Mouse (Mus musculus) midbrain, embryonic 15.5 days (tissue): ENCODE measurements at regions not wholly inside any gene's neighbourhood (a gene's known extent, or its start where the extent isn't known, plus 50 kb on each side); places are given as distances from the start of the nearest gene placed in this dataset.
"Not testable (repeated sequence)": the region's sequence is repeated elsewhere in the genome, so short reads cannot be mapped to it uniquely, and the experiment has no call there.

ENCODE experiments used
- ATAC-seq: fragments of 200-750 bp; cut with Nextera tagmentation; replicated peaks from 2 replicates; pipeline ENCODE4 v1.8.0; 2017; ENCODE audit warnings: moderate TSS enrichment
- H3K27ac ChIP-seq: fragments of 300-500 bp; sonication (generic); 2 replicates; pipeline ENCODE4 v1.5.1; 2015; ENCODE audit warnings: mild to moderate bottlenecking, inconsistent platforms
- H3K27me3 ChIP-seq: fragments of 300-500 bp; sonication (generic); replicated peaks from 2 replicates; pipeline ENCODE4 v1.6.1; 2015; ENCODE audit warnings: inconsistent platforms
- H3K36me3 ChIP-seq: fragments of 300-500 bp; sonication (generic); replicated peaks from 2 replicates; pipeline ENCODE4 v1.6.1; 2015; ENCODE audit warnings: inconsistent platforms
- H3K4me1 ChIP-seq: fragments of 300-500 bp; sonication (generic); 2 replicates; pipeline ENCODE4 v1.6.1; 2015; ENCODE audit warnings: inconsistent platforms
- H3K4me2 ChIP-seq: fragments of 300-500 bp; sonication (generic); 2 replicates; pipeline ENCODE4 v1.6.1; 2015; ENCODE audit warnings: inconsistent platforms, mild to moderate bottlenecking, moderate library complexity
- H3K4me3 ChIP-seq: fragments of 300-500 bp; sonication (generic); 2 replicates; pipeline ENCODE4 v1.5.1; 2015; ENCODE audit warnings: mild to moderate bottlenecking, inconsistent platforms
- H3K9ac ChIP-seq: fragments of 300-500 bp; sonication (generic); 2 replicates; pipeline ENCODE4 v1.6.1; 2015; ENCODE audit warnings: mild to moderate bottlenecking, inconsistent platforms
- H3K9me3 ChIP-seq: fragments of 300-500 bp; sonication (generic); 2 replicates; pipeline ENCODE4 v1.6.1; 2016; ENCODE audit warnings: inconsistent platforms
- WGBS: fragments of 180-500 bp; shearing (Covaris S2); methylation state at CpG from one replicate; pipeline ENCODE4 v1.1.7; 2015; ENCODE audit warnings: mixed read lengths; 5-methylcytosine and 5-hydroxymethylcytosine counted together

DNA sequence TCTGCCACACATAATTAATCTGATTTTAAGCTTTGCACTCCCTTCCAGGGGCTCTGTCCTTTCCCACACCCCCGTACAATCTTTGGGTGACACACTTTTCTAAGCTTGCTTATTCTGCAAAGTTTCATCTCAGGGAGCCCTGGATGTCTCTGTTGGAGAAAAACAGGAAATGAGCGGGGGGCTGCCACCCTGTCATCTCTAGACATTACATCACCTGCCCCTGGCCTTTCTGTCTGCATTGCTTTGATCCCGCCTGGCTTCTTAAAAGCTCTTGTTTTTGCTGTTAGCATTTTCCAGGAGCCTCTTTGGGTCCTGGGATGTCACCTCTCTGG lies 180.2 kb upstream of the Map1b start:
- H3K36me3 ChIP-seq: no peaks in the 10 kb centered on the region
- no peak overlapping the region for H3K9ac ChIP-seq
- no peak overlapping the region for H3K27ac ChIP-seq
- H3K27me3 ChIP-seq: no peaks in the 10 kb centered on the region
- WGBS: 42% methylated on average over 3 of the region's 3 CpGs
- H3K4me1 ChIP-seq: peaks cover 12% of the 10 kb centered on the region
- peak; percentile 45 for ATAC-seq
- H3K9me3 ChIP-seq: no peaks in the 10 kb centered on the region
- no peak overlapping the region for H3K4me3 ChIP-seq
- no peak overlapping the region for H3K4me2 ChIP-seq

DNA sequence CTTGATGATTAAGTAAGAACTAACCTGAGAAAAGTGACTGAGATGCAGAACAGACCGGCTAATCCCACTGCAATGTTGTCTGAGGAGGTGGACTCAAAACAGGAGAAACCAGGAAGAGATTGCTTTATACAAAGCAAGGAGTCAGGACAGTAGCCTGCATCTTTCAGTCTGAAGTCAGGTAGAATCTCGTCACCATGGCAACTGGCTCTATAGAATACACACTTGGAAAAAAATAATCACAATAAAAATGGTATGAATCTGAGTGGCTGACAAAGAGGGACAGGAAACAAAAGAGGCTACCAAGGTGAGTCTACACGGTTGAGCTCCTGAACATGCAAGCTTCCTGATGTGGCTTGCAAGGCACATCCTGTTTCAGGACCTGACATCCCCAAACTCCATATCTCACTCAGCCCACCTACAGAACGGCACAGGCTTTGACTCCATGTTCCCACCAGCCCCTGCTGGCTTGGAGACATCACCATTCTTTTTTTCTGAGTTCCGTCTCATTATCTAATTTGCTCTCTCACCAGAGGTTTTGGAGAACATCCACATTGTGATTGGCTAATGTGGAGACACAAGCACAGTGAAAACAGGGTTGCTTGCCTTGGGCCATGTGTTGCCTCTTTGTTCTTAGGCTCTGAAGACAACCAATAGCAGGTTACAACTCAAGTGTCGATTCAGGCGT lies 179.7 kb upstream of the Map1b start:
- Histone ChIP-seq H3K4me2 (no peak overlapping the region), H3K9ac (no peak overlapping the region), H3K9me3 (no peaks in the 10 kb centered on the region), H3K4me3 (no peak overlapping the region), H3K36me3 (no peaks in the 10 kb centered on the region), H3K27ac (peak overlapping the region; percentile 63), H3K4me1 (peaks cover 12% of the 10 kb centered on the region), H3K27me3 (no peaks in the 10 kb centered on the region)
- ATAC-seq: peak; percentile 77
- WGBS: 46% methylated on average over 7 of the region's 7 CpGs

DNA sequence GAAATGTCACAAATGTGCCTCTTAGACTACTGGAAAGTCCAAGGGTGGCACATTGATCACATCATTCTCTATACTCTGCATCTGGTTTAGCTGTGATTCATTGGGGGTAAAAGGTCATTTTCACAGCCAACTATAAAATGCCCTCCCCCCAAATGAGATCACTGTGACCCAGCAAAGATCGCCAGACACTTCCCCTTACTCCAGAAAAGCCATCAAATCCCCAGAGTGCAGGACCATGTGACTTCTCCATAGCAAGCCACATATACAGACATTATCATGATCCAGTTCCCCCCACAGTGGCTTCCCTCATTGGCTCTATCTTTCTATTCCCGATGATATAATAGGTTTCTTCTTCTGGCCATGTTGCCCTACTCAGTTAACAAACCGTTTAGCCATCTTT lies 163.6 kb upstream of the Map1b start:
- H3K27me3 ChIP-seq: no peaks in the 10 kb centered on the region
- H3K4me2 ChIP-seq: no peak overlapping the region
- 86% methylated on average over 3 of the region's 3 CpGs for WGBS
- H3K9ac ChIP-seq: no peak overlapping the region
- 0 out of 2 replicates have a peak, but pooled peaks cover 5% of the 10 kb centered on the region for H3K4me1 ChIP-seq
- H3K9me3 ChIP-seq: no peaks in the 10 kb centered on the region
- no peak overlapping the region for H3K4me3 ChIP-seq
- no peaks in the 10 kb centered on the region for H3K36me3 ChIP-seq
- ATAC-seq: no peak
- H3K27ac ChIP-seq: no peak overlapping the region

DNA sequence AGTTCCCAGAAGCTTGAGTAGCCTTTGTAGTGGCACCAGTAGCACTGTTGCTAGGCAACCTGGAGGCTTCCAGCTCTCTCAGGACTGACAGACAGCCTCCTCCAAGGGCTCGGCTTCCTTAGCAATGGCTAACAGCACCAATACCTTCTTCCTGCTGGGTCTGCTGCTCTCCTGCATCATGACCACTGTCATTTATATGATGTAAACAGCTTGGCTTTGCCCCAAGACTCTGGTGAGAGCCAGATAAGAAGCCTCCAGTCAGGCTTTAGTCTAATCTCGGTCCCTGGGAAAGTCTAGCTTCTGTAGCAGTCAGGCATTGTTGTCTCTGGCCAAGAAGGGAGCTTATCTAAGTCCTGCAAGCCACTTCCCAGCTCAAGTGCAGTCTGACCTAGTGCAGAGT lies 163.1 kb upstream of the Map1b start:
- Histone ChIP-seq H3K36me3 (no peaks in the 10 kb centered on the region), H3K4me1 (0 out of 2 replicates have a peak, but pooled peaks cover 5% of the 10 kb centered on the region), H3K4me2 (no peak overlapping the region), H3K9me3 (no peaks in the 10 kb centered on the region), H3K9ac (no peak overlapping the region), H3K27me3 (no peaks in the 10 kb centered on the region), H3K4me3 (no peak overlapping the region), H3K27ac (no peak overlapping the region)
- ATAC-seq: peak; percentile 63; the same call in 1 of the 2 replicates
- WGBS: 22% methylated on average over 2 of the region's 2 CpGs

DNA sequence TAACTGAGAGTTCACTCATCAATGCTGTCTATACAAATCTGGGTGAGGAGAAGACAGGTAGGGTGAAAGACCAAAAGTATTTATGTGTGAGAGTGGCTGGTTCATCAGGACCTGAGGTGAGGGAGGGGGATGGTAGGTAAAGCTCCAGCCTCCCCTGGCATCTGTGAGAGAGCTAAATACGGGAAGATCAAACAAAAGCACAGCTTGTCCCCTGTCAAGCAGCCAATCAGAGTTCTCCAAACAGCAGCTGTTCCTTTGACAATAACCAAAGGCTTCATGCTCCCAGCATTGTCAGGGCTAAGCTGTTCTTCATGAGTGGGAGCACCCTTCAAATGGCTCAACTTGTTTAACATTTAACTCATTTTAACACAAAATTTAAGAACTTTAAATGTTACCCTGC lies 160.1 kb upstream of the Map1b start:
- no peak overlapping the region for H3K9ac ChIP-seq
- no peak overlapping the region for H3K4me3 ChIP-seq
- peaks cover 10% of the 10 kb centered on the region for H3K4me1 ChIP-seq
- no peak overlapping the region for H3K27ac ChIP-seq
- no peak overlapping the region for H3K4me2 ChIP-seq
- ATAC-seq: peak; percentile 52; the same call in 1 of the 2 replicates
- WGBS: 0% methylated on average over 1 of the region's 1 CpGs
- H3K27me3 ChIP-seq: no peaks in the 10 kb centered on the region
- H3K9me3 ChIP-seq: no peaks in the 10 kb centered on the region
- H3K36me3 ChIP-seq: no peaks in the 10 kb centered on the region

DNA sequence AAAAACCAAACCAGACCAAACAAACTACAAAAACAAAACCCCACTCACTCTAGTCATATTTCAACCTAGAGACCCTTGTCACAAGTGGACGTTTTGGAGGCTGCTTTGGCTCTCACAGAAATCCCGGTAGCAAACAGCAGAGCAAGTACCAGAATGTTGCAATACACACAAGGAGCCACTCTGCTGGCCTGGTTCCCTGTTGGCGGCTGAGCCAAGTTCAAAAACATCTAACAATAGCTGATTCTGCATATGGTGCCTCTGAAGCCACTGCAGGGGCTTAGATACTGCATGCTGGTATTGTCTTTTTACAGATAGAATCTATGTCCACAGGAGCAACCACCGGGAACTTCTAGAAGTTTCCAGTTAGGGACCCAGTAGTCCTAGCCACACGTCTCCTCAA lies 159.6 kb upstream of the Map1b start:
- Histone ChIP-seq H3K27ac (no peak overlapping the region), H3K4me2 (no peak overlapping the region), H3K4me3 (no peak overlapping the region), H3K4me1 (peaks cover 10% of the 10 kb centered on the region), H3K27me3 (no peaks in the 10 kb centered on the region), H3K36me3 (no peaks in the 10 kb centered on the region), H3K9ac (no peak overlapping the region), H3K9me3 (no peaks in the 10 kb centered on the region)
- 56% methylated on average over 5 of the region's 5 CpGs for WGBS
- no peak for ATAC-seq

DNA sequence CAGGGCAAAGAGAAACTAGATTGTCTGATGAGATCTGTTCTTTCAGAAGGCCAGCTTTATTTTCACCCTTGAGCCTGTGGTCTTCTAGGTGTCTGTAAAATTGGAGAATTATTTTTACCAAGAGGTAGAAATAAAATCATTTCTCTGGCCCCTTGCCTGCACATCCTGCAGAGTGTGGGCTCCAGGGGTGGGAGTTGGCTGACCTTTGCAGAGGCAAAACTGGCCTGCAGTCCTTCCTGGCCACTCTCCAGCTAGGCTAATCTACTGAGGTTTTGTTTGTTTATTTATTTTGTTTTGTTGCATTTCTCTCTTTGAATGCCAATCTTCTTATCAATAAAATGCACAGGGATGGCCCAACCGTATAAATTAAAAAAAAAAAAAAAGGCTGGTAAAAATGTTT lies 156.4 kb upstream of the Map1b start:
- WGBS: 70% methylated on average over 1 of the region's 1 CpGs
- no peak for ATAC-seq

DNA sequence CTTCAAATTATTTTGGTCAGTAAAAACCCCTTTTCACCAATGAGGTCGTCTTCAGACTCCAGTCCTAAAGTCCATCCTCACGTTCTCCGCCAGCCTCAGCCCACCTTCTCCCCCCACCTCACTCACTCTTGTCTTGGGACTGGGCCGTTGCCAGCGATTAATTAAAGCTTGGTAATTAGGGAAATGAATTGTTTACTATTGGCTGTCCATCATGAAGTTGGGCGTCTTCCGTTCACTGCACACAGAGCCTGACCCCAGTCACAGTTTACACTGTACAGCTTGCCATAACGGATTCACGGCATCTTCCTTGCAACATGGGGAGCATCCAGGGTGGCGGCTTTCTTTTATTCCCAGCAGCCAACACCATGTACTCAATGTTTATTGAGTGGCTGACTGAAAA lies 155.4 kb upstream of the Map1b start:
- ATAC-seq: no peak
- H3K4me3 ChIP-seq: no peak overlapping the region
- no peak overlapping the region for H3K4me2 ChIP-seq
- no peaks in the 10 kb centered on the region for H3K27me3 ChIP-seq
- H3K9me3 ChIP-seq: no peaks in the 10 kb centered on the region
- WGBS: 62% methylated on average over 10 of the region's 10 CpGs
- no peaks in the 10 kb centered on the region for H3K36me3 ChIP-seq
- no peak overlapping the region for H3K9ac ChIP-seq
- H3K27ac ChIP-seq: no peak overlapping the region
- H3K4me1 ChIP-seq: peaks cover 15% of the 10 kb centered on the region

More for the DNA sequence above, 156.4 kb upstream of the Map1b start:
- Histone ChIP-seq H3K9me3 (no peaks in the 10 kb centered on the region), H3K9ac (no peak overlapping the region), H3K36me3 (no peaks in the 10 kb centered on the region), H3K27ac (no peak overlapping the region), H3K27me3 (no peaks in the 10 kb centered on the region), H3K4me2 (no peak overlapping the region), H3K4me1 (peaks cover 15% of the 10 kb centered on the region), H3K4me3 (no peak overlapping the region)

DNA sequence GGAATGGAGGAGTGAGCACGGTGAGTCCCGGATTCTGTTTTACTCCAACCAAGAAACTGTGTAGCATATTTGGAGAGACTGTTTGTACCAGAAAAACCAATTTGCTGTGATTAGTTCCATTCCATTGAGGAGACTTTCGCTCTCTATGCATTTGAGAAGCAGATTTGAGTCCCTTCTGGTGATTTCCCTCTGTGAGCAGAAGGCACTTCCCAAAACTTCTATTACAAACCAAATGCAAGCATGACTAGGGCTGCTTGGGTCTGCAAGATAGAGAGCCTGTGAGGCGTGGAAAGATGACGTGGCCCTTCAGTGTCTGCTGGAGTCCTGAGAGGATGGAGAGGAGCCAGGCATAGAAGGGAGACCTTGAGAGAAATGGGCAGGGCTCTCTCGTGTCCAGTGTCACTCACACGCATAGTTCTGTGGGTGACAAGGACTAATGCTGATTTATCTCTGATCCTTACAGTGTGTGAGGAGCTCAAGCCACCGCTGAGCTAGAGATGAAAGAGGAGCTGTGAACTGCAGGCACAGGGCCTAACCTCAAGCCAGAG lies 153.7 kb upstream of the Map1b start:
- Histone ChIP-seq H3K4me2 (no peak overlapping the region), H3K27me3 (no peaks in the 10 kb centered on the region), H3K9ac (no peak overlapping the region), H3K4me3 (no peak overlapping the region), H3K36me3 (no peaks in the 10 kb centered on the region), H3K4me1 (peaks cover 9% of the 10 kb centered on the region), H3K27ac (no peak overlapping the region), H3K9me3 (no peaks in the 10 kb centered on the region)
- no peak for ATAC-seq
- whole genome bisulfite sequencing: 86% methylated on average over 8 of the region's 8 CpGs

DNA sequence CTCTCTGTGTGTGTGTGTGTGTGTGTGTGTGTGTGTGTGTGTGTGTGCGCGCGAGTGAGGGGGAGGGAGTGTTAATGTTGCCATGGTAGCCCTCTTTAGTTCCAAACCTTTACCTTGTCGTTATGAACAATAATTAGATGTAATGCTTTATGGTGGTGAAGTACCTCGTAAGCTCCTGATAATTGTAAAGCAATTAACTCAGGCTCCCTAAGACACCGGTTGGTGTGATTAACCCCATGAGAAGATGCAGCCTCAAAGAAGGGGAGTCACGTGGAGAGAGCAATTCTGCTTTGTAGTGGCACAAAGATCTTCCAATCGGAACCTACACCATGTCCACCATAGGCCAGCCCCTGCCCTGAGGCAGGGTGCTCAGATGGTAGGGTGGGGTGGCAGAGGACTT lies 152.3 kb upstream of the Map1b start:
- ATAC-seq: 0 out of 2 replicates have a peak, but pooled peaks have one; percentile 31
- no peaks in the 10 kb centered on the region for H3K36me3 ChIP-seq
- H3K4me3 ChIP-seq: no peak overlapping the region
- H3K4me2 ChIP-seq: no peak overlapping the region
- 54% methylated on average over 8 of the region's 8 CpGs for WGBS
- peaks cover 9% of the 10 kb centered on the region for H3K4me1 ChIP-seq
- H3K9me3 ChIP-seq: no peaks in the 10 kb centered on the region
- H3K27me3 ChIP-seq: no peaks in the 10 kb centered on the region
- H3K27ac ChIP-seq: no peak overlapping the region
- H3K9ac ChIP-seq: no peak overlapping the region

DNA sequence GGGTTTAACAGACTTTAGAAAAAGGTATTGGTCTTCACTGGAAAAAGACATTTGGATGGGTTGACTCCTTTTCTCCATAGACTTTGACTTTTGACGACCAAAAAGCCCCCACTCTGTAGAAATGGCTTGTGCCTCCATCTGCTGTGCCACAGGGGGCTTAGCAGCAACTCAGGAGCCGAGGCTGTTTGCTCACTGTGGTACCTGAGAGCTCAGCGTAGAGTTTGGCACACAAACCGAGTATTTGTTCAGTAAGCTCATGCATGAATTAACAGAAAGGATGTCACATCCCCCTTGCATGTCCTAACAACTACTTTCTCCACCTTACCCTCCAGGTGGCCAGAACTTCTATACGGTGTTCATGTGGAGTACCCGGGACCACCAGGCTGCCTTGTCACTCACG lies 149.7 kb upstream of the Map1b start:
- WGBS: 75% methylated on average over 7 of the region's 7 CpGs
- H3K27me3 ChIP-seq: no peaks in the 10 kb centered on the region
- H3K27ac ChIP-seq: no peak overlapping the region
- H3K9ac ChIP-seq: no peak overlapping the region
- H3K9me3 ChIP-seq: no peaks in the 10 kb centered on the region
- ATAC-seq: no peak
- peaks cover 5% of the 10 kb centered on the region; the same call in 1 of the 2 replicates for H3K4me1 ChIP-seq
- no peak overlapping the region for H3K4me2 ChIP-seq
- H3K36me3 ChIP-seq: no peaks in the 10 kb centered on the region
- no peak overlapping the region for H3K4me3 ChIP-seq

DNA sequence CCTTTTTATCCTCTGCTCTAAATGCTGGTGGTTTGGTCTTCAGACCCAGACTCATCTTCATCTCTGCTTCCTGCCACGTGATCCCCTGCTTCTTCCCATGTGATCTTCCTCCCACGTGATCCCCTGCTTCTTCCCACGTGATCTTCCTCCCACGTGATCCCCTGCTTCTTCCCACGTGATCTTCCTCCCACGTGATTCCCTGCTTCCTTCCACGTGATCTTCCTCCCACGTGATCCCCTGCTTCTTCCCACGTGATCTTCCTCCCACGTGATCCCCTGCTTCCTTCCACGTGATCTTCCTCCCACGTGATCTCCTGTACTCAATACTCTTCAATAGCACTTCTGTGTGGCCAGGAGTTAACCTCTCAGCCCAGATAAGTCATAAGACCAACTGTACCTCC lies 147.1 kb upstream of the Map1b start:
- not testable (repeated sequence) for H3K27me3 ChIP-seq, ATAC-seq, H3K4me3 ChIP-seq, H3K9me3 ChIP-seq, H3K9ac ChIP-seq, H3K36me3 ChIP-seq, H3K4me2 ChIP-seq, H3K27ac ChIP-seq, H3K4me1 ChIP-seq
- WGBS: 95% methylated on average over 12 of the region's 12 CpGs

DNA sequence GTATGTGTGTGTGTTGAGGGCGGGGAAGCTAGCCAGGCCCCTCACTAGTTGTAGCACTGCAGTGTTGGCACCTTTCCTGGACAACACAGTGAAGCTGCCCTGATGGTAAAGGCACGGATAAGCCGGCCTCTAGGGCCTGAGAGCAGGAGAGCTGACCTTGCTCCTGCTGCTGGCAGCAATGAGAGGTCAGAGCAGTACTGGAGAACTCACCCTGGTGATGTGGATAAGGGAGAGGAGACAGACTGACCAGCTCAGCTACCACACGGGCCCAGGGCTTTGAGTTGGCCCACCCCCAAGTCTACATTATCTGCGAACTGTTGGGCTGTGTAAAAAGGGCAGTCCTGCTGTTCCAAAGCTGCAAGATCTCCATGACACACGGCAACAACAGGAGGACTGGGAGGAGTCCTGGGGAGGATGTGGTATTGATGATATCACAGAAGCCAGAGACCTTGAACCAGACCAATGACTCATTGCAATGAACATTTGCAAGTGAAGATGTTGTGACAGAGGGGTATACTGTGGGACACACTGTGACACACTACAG lies 131.4 kb upstream of the Map1b start:
- H3K36me3 ChIP-seq: no peaks in the 10 kb centered on the region
- no peak overlapping the region for H3K4me2 ChIP-seq
- H3K4me1 ChIP-seq: peaks cover 14% of the 10 kb centered on the region
- ATAC-seq: no peak
- no peak overlapping the region for H3K27ac ChIP-seq
- H3K9ac ChIP-seq: no peak overlapping the region
- H3K27me3 ChIP-seq: no peaks in the 10 kb centered on the region
- WGBS: 69% methylated on average over 6 of the region's 6 CpGs
- H3K4me3 ChIP-seq: no peak overlapping the region
- no peaks in the 10 kb centered on the region for H3K9me3 ChIP-seq
